Mouse (Mus musculus) adrenal gland, adult 10 weeks (tissue): ENCODE measurements around the gene Golt1a. TPM values are rescaled to one million over a fixed set of nuclear protein-coding genes. Genes with fewer than 3 reads are reported as not detected.

ENCODE experiments used
- polyA plus RNA-seq: library from polyadenylated mRNA; stranded (reverse); fragments of 350-450 nt; fragmentation: Illumina TruSeq; extraction: RNeasy Lipid Tissue Mini Kit (QIAGEN cat#74804); gene quantifications from one replicate; pipeline ENCODE4 v1.2.3, GENCODE M21; 2014; ENCODE audit warnings: low read depth, low replicate concordance

The Golt1a gene
- polyA plus RNA-seq = not detected

DNA sequence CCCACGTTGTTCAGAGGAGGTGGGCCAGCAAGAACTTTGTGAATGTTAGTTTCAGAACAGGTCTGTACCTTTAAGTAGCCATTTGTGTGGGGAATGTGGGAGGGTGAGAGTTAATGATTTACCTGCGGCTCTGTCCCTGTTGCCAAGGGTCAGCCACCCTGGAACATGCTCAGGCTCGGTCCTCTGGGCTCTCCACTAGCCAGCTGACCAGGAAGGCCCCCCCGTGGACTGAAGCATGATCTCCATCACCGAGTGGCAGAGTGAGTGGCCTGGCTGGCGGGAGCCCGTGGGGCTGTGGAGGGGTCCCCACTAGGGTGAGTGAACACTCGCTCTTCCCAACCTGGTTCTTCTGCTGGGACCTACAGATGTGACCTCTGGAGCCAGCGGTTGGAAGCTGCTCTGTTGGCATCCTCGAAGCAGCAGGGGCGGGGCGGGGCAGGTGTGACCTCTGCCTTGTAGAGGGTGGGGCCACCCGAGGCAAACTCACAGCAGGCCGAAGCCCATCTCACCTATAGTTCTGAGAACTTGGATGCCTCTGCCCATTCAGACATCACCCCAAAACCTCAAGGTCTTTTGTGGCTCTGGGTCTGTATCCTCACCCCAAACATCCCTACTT, at the start of gene Golt1a:
Golt1a (plus strand) TSS at position 149 of the 616 bp plus-strand sequence.

DNA sequence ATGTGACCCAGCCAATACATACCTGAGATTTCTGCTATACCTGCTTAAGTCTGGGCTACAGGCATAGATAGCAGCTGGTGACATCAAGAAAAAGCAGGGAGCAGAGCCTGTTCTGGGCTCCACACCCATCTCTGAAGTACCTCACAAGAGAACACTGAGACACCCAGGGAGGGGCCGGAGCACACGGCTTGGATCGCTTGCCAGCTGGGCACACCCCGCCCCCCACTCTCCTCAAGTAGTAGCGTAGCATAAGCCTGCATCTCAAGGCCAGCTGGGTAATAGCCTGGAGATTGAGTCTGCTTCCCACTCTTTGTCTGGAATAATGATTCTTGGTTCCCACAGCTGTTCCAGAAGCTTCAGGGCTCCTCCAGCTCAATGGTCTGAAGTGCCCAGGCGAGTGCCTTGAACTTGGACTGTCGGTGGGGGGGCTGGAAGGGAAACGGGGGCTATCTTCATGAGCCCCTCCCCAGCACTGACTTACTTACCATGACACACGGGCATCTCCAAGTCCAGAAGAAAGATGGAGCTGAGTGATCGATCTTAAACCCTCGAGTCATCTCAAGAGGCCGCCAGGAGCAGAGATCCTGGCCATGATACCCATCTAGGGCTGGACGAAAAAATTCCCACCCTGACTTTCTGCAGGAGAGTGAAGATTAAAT, 11.8 kb downstream of the Golt1a start, which contains the start of gene Kiss1:
Kiss1 (plus strand) TSS at position 609 of the 659 bp plus-strand sequence.

DNA sequence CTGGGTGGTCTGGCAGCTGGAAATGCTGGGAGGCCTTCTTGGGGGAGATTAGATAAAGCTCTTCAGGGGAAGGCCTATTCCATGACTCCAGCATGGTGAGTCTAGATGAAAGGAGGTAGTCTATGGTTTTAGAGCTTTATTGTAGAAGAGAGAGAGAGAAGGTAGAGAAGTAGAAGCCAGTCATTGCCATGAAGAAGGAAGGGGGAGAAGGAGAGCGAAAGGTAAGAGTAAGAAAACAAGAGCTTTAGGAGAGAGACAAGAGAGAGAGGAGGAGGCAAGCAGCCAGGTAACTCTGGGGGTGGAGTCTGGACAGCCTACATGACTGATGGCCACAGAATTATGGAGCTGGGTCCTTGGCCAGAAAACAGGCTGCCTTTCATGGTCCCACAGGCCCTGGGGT, 40.6 kb downstream of the Golt1a start, which contains the start of gene Ren1:
Ren1 (plus strand) TSS at position 301 of the 400 bp plus-strand sequence.

DNA sequence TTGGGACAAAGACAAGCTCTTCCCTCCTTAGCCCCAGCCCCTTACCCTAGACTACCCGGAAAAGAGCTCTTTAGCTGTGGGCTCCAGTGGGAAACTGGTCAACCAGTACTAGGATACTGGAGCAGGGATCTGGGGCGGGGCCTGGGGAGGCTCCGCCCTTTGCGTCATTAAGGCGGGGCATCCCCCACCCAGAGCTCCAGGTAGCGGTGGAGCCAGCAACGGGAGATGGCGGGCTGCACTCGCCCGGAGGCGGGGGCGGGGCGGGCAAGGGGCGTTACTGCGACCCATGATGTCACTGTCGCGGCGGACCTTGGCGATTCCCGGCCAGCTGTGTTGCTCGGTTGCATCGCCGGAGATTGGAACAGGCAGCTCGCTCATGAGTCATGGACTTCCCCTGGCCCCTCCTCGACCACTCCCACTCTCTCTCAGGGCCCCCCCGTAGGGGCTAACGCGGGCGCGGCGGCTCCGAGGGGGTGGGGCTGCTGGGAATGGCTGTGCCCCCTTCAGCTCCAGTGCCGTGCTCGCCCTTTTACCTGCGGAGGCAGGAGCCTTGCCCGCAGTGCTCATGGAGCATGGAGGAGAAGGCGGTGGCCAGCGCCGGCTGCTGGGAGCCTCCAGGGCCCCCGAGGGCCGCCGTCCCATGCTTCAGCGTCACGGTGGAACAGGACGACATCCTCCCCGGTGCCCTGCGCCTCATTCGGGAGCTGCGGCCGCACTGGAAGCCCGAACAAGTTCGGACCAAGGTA, 53.8 kb downstream of the Golt1a start, which contains the start of gene Etnk2:
Etnk2 (plus strand) TSS at position 297 of the 746 bp plus-strand sequence.

Other genes starting within 250 kb of the Golt1a start
- gene Ppp1r15b, start 178.7 kb upstream of the Golt1a start, polyA plus RNA-seq = 101 TPM
- 4.1 TPM for gene Plekha6, start 145.6 kb upstream of the Golt1a start, polyA plus RNA-seq
- not detected for gene Kiss1, start 12.1 kb downstream of the Golt1a start, polyA plus RNA-seq
- not detected for gene Ren1, start 40.7 kb downstream of the Golt1a start, polyA plus RNA-seq
- 2.3 TPM for gene Etnk2, start 53.8 kb downstream of the Golt1a start, polyA plus RNA-seq
- 0.64 TPM for gene Sox13, start 114.6 kb downstream of the Golt1a start, polyA plus RNA-seq